Mouse (Mus musculus): ENCODE results near the gene Stpg4.
A peak's percentile ranks its signal among the peaks of the same experiment; 100 is the strongest.

Stpg4 gene

GRCm38 (mm10) chr17:87427511-87427910, at the start of gene Stpg4:
TSS of gene Stpg4 (minus strand) at chr17:87427741.
- DNase-seq (ENCODE audit: low spot score): no peak

DNA sequence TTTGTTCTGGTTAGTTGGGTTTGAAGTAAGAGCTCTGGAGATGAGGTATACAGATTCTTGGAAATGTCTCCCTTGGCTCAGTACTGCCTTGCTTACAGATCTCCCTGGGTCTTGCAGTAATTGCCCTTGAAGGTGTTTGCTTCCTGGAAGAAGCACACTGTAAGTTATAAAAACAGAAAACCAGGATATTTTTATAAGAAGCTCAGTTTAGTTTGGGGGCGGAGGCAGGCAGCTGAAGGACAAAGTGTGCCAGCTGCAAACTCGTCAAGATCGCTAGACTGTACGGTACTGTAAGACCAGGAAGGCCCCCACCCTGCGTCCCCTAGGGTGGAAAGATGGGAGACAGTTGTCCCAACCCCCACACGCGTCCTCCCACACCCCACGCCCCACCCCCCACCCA, 47.8 kb upstream of the Stpg4 start:
- DNase-seq (ENCODE audit: low spot score): no peak

DNA sequence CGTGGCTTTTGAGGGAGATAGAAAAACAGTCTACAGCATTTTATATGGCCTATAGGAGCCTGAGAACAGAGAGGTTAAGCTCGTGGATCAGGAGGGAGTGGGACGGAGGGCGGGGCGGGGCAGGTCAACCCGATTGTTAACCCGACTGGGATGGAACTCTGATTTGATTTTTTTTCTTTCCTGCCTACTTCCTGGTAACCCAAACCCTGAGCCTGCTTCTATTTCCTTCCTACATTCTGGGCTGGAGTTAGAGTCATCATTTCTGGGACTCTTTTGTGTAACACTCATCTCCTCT, 46.9 kb upstream of the Stpg4 start:
- DNase-seq (ENCODE audit: low spot score): no peak

DNA sequence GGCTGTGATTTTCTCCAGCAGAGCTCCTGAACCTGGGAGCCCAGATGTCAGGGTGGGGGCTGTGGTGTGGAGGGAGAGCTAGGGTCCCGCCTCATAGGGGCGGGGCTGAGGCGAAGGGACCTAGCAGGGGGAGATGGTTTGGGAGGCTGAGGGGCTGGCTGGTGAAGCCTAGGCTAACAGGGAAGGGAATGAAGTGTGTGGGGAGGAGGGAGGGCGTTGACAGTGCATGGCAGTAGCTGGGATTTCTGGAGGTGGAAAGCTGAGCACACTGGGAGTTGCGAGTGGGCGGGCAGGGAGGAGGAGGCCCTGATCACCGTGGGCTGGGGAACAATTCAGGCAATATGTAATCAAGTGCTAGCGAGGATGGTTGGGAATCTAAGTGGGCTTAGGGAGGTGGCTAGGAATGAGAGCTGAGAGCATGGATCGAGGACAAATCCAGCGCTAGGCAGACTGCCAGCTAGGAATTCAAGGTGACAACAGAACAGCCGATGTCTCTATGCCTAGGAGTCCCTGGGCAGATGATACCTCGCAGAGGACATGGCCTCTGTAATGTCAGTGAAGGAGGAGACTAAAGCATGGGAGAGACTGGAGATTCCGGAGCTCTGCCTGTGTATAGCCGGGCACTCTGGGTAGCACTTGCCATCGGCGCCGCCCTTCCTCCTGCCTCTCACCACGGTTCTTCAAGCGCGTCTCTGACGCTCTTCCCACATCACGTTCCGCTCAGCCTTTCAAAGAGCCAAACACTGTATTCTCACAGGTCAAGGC, 46.4 kb upstream of the Stpg4 start:
- DNase-seq (ENCODE audit: low spot score): peak; percentile 49

GRCm38 (mm10) chr17:87473441-87473735, 45.8 kb upstream of the Stpg4 start:
- no peak for DNase-seq (ENCODE audit: low spot score)

- no peak for DNase-seq (ENCODE audit: low spot score)
Observed at GRCm38 (mm10) chr17:87472879-87473278, 45.3 kb upstream of the Stpg4 start.

- no peak for DNase-seq (ENCODE audit: low spot score)
Observed at GRCm38 (mm10) chr17:87471661-87472060, 44.1 kb upstream of the Stpg4 start.

GRCm38 (mm10) chr17:87470797-87471196, 43.3 kb upstream of the Stpg4 start:
- DNase-seq (ENCODE audit: low spot score): no peak

- no peak for DNase-seq (ENCODE audit: low spot score)
Observed at GRCm38 (mm10) chr17:87470282-87470681, 42.7 kb upstream of the Stpg4 start.

GRCm38 (mm10) chr17:87469428-87469827, 41.9 kb upstream of the Stpg4 start:
- DNase-seq (ENCODE audit: low spot score): no peak

- DNase-seq (ENCODE audit: low spot score): no peak
Observed at GRCm38 (mm10) chr17:87468616-87469015, 41.1 kb upstream of the Stpg4 start.

DNA sequence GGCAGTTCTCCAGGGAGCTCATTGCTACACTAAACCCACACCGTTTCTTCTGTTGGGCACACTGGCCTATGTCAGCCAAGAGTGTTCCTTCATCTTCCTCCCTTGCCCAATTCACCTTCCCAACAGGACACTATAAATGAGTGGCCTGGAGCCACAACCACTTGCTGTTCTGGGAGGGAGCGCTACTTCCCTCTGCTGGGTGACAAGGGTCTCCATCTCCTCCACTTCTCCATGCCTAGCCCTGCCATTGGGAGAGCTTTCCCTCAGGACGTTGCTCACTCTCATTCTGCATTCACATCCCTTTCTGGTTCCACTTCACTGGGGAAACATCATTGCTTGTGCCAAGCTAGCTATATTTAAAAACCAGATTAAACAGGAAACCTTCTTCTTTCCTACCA, 34.0 kb upstream of the Stpg4 start:
- DNase-seq (ENCODE audit: low spot score): no peak

DNA sequence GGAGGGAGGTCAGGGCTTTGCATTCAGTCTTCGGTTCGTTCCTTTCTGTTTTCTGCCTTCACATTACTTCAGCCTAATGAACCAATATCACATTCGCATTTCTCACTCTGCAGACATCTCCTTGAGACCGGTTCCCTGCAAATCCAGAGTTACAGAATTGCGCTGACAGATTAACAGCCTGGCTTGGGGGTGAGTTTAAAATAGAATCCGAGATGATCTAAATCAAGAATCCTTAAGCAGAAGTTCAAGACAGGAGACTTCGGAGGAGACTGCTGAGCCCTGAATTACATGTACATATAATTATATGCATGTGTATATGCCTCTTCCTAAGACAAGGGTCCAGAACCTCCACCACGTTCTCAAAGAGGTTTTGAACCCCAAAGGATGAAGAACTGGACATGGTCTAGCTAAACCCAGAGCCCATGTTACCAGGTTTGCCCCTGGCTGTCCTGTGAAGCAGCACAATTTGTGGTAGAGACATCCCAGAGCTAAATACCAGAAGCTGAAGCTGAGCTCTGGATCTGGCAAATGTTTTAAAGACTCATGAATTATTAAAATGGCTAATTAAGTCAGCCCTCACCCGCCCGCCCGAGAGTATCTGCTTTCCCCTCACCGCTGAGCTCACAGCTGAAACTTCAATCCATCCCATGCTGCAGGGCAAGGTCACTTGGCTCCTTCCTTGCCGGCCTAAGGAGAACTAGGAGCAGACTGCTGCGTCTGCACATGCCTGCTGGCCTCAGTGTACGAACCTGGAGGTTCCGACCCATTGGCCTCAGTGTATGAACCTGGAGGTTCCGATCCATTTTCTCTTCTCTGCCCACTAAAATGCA, 33.3 kb upstream of the Stpg4 start:
- no peak for DNase-seq (ENCODE audit: low spot score)

DNA sequence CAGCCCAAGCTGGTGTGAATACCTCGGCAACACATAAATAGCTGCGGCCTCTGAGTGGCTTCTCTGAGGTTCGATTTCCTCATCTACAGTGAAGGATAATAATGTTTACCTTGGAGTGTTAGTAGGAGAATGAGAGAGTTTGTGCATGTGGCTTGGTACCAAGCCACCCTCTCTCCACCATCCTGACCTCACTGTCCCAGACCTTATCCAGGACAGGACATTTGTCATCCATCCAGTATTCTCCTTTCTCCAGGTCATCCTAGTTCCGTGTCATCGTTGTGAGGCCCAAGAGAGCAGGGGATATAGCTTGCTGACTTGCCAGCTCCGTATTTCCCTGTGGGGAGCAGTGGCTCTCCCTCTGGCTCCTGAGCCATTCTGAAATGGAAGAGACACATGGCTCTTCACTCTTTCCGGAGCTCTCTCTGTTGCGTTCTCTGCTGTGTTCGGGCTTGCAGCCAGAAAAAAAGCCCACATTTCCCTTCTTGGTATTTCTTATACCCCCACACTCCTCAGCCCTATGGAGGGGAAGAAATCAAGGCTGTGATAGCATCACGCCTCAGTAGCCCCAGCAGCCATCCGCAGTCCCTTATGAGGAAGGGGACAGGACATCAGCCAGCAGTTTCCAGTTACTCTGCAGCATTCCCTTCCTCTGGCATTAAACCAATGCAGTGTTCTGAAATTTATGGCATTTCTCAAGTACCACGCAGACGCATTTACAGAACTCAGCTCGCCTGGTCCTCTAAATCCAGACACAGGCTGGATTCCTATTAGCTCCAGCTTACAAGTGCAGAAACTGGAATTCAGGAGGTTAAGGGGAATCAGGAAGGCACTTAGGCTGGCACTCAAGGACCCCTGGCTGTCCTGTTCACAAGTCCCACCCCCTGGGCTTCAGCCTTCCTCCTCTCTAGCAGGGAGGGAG, 32.5 kb upstream of the Stpg4 start:
- DNase-seq (ENCODE audit: low spot score): no peak

DNA sequence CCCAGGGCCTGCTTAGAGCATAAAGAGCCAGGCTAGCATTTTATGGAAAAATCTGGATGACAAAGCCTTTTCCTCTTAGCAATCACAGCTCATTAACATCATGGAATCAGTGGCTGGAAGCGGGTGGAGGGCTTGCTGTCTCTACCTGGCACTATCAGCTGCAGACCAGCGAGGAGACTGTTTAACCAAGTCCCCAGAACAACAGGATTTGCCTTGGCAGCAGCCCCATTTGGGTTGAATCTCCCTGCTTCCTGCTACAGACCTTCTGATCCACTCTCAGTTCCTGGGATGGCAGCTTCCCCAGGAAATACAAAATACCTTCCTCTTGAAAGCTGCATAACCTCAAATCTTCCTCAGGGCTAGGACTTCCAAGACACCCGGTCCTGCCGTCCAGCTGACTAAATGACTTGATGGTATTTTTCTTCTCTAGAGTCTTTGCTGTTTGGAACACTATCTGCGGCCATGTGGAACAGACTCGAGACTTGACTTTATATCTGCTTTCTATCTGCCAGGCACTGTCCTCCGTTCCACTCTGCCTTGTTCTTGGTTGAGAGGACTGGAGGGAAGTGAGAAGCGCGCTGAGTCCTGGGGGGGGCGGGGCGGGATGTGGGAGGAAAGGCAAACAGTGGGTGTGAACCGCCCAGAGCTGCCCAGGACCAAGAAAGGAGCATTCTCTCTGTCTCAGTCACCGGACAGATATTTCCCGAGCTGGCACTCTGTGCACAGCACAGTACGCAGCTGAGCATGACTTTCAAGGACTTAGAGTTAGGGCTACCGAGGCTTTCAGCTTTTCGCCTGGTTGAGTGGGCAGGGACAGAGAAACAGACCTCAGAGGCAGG, 31.6 kb upstream of the Stpg4 start:
- no peak for DNase-seq (ENCODE audit: low spot score)

- no peak for DNase-seq (ENCODE audit: low spot score)
Observed at GRCm38 (mm10) chr17:87457961-87458360, 30.4 kb upstream of the Stpg4 start.

- no peak for DNase-seq (ENCODE audit: low spot score)
Observed at GRCm38 (mm10) chr17:87454121-87454520, 26.6 kb upstream of the Stpg4 start.

GRCm38 (mm10) chr17:87453336-87453735, 25.8 kb upstream of the Stpg4 start:
- no peak for DNase-seq (ENCODE audit: low spot score)

GRCm38 (mm10) chr17:87448881-87449280, 21.3 kb upstream of the Stpg4 start:
- DNase-seq (ENCODE audit: low spot score): no peak

- DNase-seq (ENCODE audit: low spot score): no peak
Observed at GRCm38 (mm10) chr17:87448339-87448738, 20.8 kb upstream of the Stpg4 start.

- no peak for DNase-seq (ENCODE audit: low spot score)
Observed at GRCm38 (mm10) chr17:87447612-87448200, 20.2 kb upstream of the Stpg4 start.
